23 mouse cellular contexts compared by ENCODE assay signal in genomic region chrX:13688356-13688755, GRCm38 (mm10). TPM values are rescaled to one million over a fixed set of nuclear protein-coding genes. Genes with fewer than 3 reads are reported as not detected.
DNase-seq lines count a peak whose midpoint lies in the region; ATAC-seq and TF ChIP-seq lines count a peak whose summit lies in the region.
"Had no signal": no experiment of that assay in that cellular context is flagged by ENCODE, and none has a peak within 500 bp of the region (broad histone marks: within the 10 kb centered on the region; RNA-seq: fewer than 3 reads in every experiment).

No protein-coding gene starts in this region.

- ATAC-seq in hindbrain, embryonic 14.5 days (ENCODE audit: low FRiP score) = no peak
- ATAC-seq in hindbrain, embryonic 13.5 days (ENCODE audit: low FRiP score) = no peak
- ATAC-seq in neural tube, embryonic 13.5 days (ENCODE audit: low read depth) = no peak
- ATAC-seq: forebrain, embryonic 16.5 days; liver, embryonic 12.5 days had no signal

- TF ChIP-seq POLR2A in cortical plate, adult 2 months (IDR thresholded peaks at IDR 0.05; ENCODE audit: extremely low read depth, insufficient read depth, low read length) = peak; percentile 44; the same call in 1 of the 2 replicates

- TF ChIP-seq CTCF in cortical plate, adult 2 months (IDR thresholded peaks at IDR 0.05; ENCODE audit: extremely low read depth, insufficient read depth, low read length) = no peak

- no peak overlapping the region for H3K4me2 ChIP-seq in hindbrain, embryonic 14.5 days (replicated peaks)
- no peak overlapping the region for H3K4me2 ChIP-seq in hindbrain, embryonic 13.5 days
- no peak overlapping the region for H3K4me2 ChIP-seq in neural tube, embryonic 13.5 days
- H3K4me2 ChIP-seq: limb, embryonic 12.5 days; liver, embryonic 12.5 days had no signal

- H3K27ac ChIP-seq in hindbrain, embryonic 14.5 days = peak overlapping the region; percentile 7; the same call in 1 of the 2 replicates
- no peak overlapping the region; the same call in 1 of the 2 replicates for H3K27ac ChIP-seq in hindbrain, embryonic 13.5 days
- H3K27ac ChIP-seq in neural tube, embryonic 13.5 days (replicated peaks) = peak overlapping the region; percentile 23
- no peak overlapping the region for H3K27ac ChIP-seq in cortical plate, adult 2 months (ENCODE audit: insufficient read depth, low read length)
- H3K27ac ChIP-seq: heart, adult 2 months; limb, embryonic 12.5 days; liver, embryonic 12.5 days; stomach, postnatal 0 days had no signal

- DNase-seq in hindbrain, embryonic 14.5 days (ENCODE audit: low spot score) = no peak
- no peak for DNase-seq in neural tube, embryonic 10.5 days (ENCODE audit: extremely low spot score, low spot score)
- DNase-seq in left cerebral cortex, postnatal 14 days (ENCODE audit: low spot score in 2 of 2) = peak; percentile 19 to 34
- no peak for DNase-seq in heart, postnatal 25 days (ENCODE audit: low spot score)
- DNase-seq: cerebellum, adult 9-10 months; gastrocnemius, postnatal 14 days; heart, adult 2 months; heart, postnatal 4 days; kidney, adult 8-10 months; kidney, postnatal 25 days; lung, adult 2 months; thymus, postnatal 14 days had no signal

- H3K27me3 ChIP-seq in hindbrain, embryonic 14.5 days (ENCODE audit: control insufficient read depth, insufficient read depth, low read length) = no peaks in the 10 kb centered on the region
- H3K27me3 ChIP-seq in hindbrain, embryonic 13.5 days = no peaks in the 10 kb centered on the region
- H3K27me3 ChIP-seq in neural tube, embryonic 13.5 days = no peaks in the 10 kb centered on the region
- H3K27me3 ChIP-seq: limb, embryonic 12.5 days; liver, embryonic 12.5 days; megakaryocyte, embryonic 14.5 days had no signal

- 41% methylated on average over 2 of the region's 2 CpGs for WGBS in hindbrain, embryonic 14.5 days
- 41% methylated on average over 2 of the region's 2 CpGs for WGBS in hindbrain, embryonic 13.5 days
- 48% methylated on average over 2 of the region's 2 CpGs for WGBS in neural tube, embryonic 13.5 days

- H3K36me3 ChIP-seq in hindbrain, embryonic 14.5 days (replicated peaks; ENCODE audit: control insufficient read depth, insufficient read depth) = no peaks in the 10 kb centered on the region
- H3K36me3 ChIP-seq in hindbrain, embryonic 13.5 days = no peaks in the 10 kb centered on the region
- H3K36me3 ChIP-seq in neural tube, embryonic 13.5 days = no peaks in the 10 kb centered on the region
- H3K36me3 ChIP-seq: limb, embryonic 12.5 days; liver, embryonic 12.5 days had no signal

- H3K9ac ChIP-seq in hindbrain, embryonic 14.5 days = no peak overlapping the region
- H3K9ac ChIP-seq in hindbrain, embryonic 13.5 days = no peak overlapping the region
- no peak overlapping the region for H3K9ac ChIP-seq in neural tube, embryonic 13.5 days
- H3K9ac ChIP-seq: limb, embryonic 12.5 days; liver, embryonic 12.5 days had no signal

- H3K4me1 ChIP-seq in hindbrain, embryonic 14.5 days (replicated peaks; ENCODE audit: control insufficient read depth, insufficient read depth, low read length) = no peaks in the 10 kb centered on the region
- no peaks in the 10 kb centered on the region for H3K4me1 ChIP-seq in hindbrain, embryonic 13.5 days (replicated peaks)
- peaks cover 4% of the 10 kb centered on the region; the same call in 1 of the 2 replicates for H3K4me1 ChIP-seq in neural tube, embryonic 13.5 days (replicated peaks)
- H3K4me1 ChIP-seq in cortical plate, adult 2 months (ENCODE audit: control insufficient read depth, insufficient read depth, low read length) = no peaks in the 10 kb centered on the region; the same call in 1 of the 2 replicates
- H3K4me1 ChIP-seq: limb, embryonic 12.5 days had no signal

- H3K9me3 ChIP-seq in hindbrain, embryonic 14.5 days (ENCODE audit: control insufficient read depth, low read length) = no peaks in the 10 kb centered on the region
- no peaks in the 10 kb centered on the region for H3K9me3 ChIP-seq in hindbrain, embryonic 13.5 days
- H3K9me3 ChIP-seq in neural tube, embryonic 13.5 days = no peaks in the 10 kb centered on the region
- H3K9me3 ChIP-seq: limb, embryonic 12.5 days; liver, embryonic 12.5 days; megakaryocyte, embryonic 14.5 days had no signal

- intact Hi-C loops in left cerebral cortex, postnatal 14 days (cut with DNase I) = no loop called here
- intact Hi-C loops in heart, postnatal 25 days (cut with DNase I) = no loop called here

- no peak overlapping the region for H3K4me3 ChIP-seq in hindbrain, embryonic 14.5 days (replicated peaks; ENCODE audit: low read length)
- no peak overlapping the region for H3K4me3 ChIP-seq in hindbrain, embryonic 13.5 days
- no peak overlapping the region for H3K4me3 ChIP-seq in neural tube, embryonic 13.5 days
- H3K4me3 ChIP-seq in cortical plate, adult 2 months (ENCODE audit: insufficient read depth, low read length) = no peak overlapping the region
- H3K4me3 ChIP-seq: heart, adult 2 months; limb, embryonic 12.5 days; liver, embryonic 12.5 days; megakaryocyte, embryonic 14.5 days had no signal

RNA-seq across cellular contexts. Expression of gene Gpr82, which starts 27.2 kb away (rescaled TPM):
- 0.21 and 0.79 TPM in 2 replicates for polyA plus RNA-seq in hindbrain, embryonic 14.5 days (2014; fragmentation: Nextera tagmentation; extraction: Ambion mirVana)
- 0.65 and 0.79 TPM in 2 replicates for polyA plus RNA-seq in hindbrain, embryonic 13.5 days (2015; fragmentation: Nextera tagmentation; extraction: Ambion mirVana)
- polyA plus RNA-seq in neural tube, embryonic 13.5 days (2015; fragmentation: Nextera tagmentation; extraction: Ambion mirVana) = 0.35 and 0.39 TPM in 2 replicates
- polyA plus RNA-seq in cortical plate, adult 2 months (2012; rRNA removed) = 0.04 TPM in 2 replicates
- not detected for total RNA-seq in left cerebral cortex, postnatal 14 days (2021)
- total RNA-seq in heart, postnatal 25 days (2021) = not detected
- total RNA-seq: adrenal gland, adult 18-20 months; adrenal gland, postnatal 4 days; gastrocnemius, postnatal 14 days; heart, adult 2 months; heart, postnatal 4 days; layer of hippocampus, postnatal 10 days had no signal
- polyA plus RNA-seq: heart, adult 2 months; stomach, postnatal 0 days had no signal

RNA-seq across cellular contexts. Expression of gene Gpr34, which starts 56.5 kb away (rescaled TPM):
- 2.9 and 3.1 TPM in 2 replicates for polyA plus RNA-seq in hindbrain, embryonic 14.5 days (2014; fragmentation: Nextera tagmentation; extraction: Ambion mirVana)
- 2.6 and 4.6 TPM in 2 replicates for polyA plus RNA-seq in hindbrain, embryonic 13.5 days (2015; fragmentation: Nextera tagmentation; extraction: Ambion mirVana)
- polyA plus RNA-seq in neural tube, embryonic 13.5 days (2015; fragmentation: Nextera tagmentation; extraction: Ambion mirVana) = 4.4 and 4.8 TPM in 2 replicates
- polyA plus RNA-seq in cortical plate, adult 2 months (2012; rRNA removed) = 14.7 and 15.3 TPM in 2 replicates
- 10 to 100 TPM; 12.4 to 15.3 TPM for total RNA-seq in left cerebral cortex, postnatal 14 days (2021)
- total RNA-seq in heart, postnatal 25 days (2021) = 1 to 10 TPM; 2.2 to 2.6 TPM

Comparison
In these comparisons a context has a peak if more than half of its experiments do, and no peak if none do; other contexts are left out.
1. H3K27ac ChIP-seq: peak in hindbrain, embryonic 14.5 days (single experiment) and neural tube, embryonic 13.5 days (single experiment); none in hindbrain, embryonic 13.5 days (single experiment) and cortical plate, adult 2 months (single experiment).
2. DNase-seq: peak in left cerebral cortex, postnatal 14 days (2 of 2); none in hindbrain, embryonic 14.5 days (single experiment), neural tube, embryonic 10.5 days (single experiment) and heart, postnatal 25 days (single experiment).